Mouse (Mus musculus): Measurements from ENCODE around the gene Esp6. TPM values are rescaled to one million over a fixed set of nuclear protein-coding genes. Genes with fewer than 3 reads are reported as not detected.
"Not testable (repeated sequence)": the region's sequence is repeated elsewhere in the genome, so short reads cannot be mapped to it uniquely, and the experiment has no call there.

The Esp6 gene
- polyA plus RNA-seq (2015; fragmentation: Nextera tagmentation; extraction: Ambion mirVana) = not detected in 2 replicates

- H3K4me3 ChIP-seq = no peak within 1 kb of the TSS
- no peaks in the 10 kb centered on the region for H3K27me3 ChIP-seq
- ATAC-seq (replicated peaks) = no peak
- 87% methylated on average over 5 of the region's 5 CpGs for WGBS
- H3K27ac ChIP-seq (replicated peaks) = no peak within 1 kb of the TSS
- H3K9me3 ChIP-seq = no peaks in the 10 kb centered on the region
- no peaks in the 10 kb centered on the region for H3K4me1 ChIP-seq
- no peaks in the 10 kb centered on the region for H3K36me3 ChIP-seq
- no peak within 1 kb of the TSS for H3K9ac ChIP-seq (replicated peaks)
- H3K4me2 ChIP-seq (replicated peaks) = no peak within 1 kb of the TSS
Observed at GRCm38 (mm10) chr17:40561207-40561606, at the start of gene Esp6. TSS of gene Esp6 (plus strand) at chr17:40561507.

- Histone ChIP-seq H3K4me1 (no peaks in the 10 kb centered on the region), H3K4me2 (replicated peaks) (no peak within 1 kb of the TSS), H3K9me3 (no peaks in the 10 kb centered on the region), H3K4me3 (no peak within 1 kb of the TSS), H3K36me3 (no peaks in the 10 kb centered on the region), H3K27me3 (no peaks in the 10 kb centered on the region), H3K9ac (replicated peaks) (no peak within 1 kb of the TSS), H3K27ac (replicated peaks) (no peak within 1 kb of the TSS)
- WGBS = 29% methylated on average over 3 of the region's 3 CpGs
- no peak for ATAC-seq (replicated peaks)
Observed at GRCm38 (mm10) chr17:40519818-40520217, 41.5 kb upstream of the Esp6 start, which contains the start of gene Esp8. TSS of gene Esp8 (plus strand) at chr17:40520022.

- H3K27ac ChIP-seq (replicated peaks) = no peak overlapping the region
- no peaks in the 10 kb centered on the region for H3K27me3 ChIP-seq
- 58% methylated on average over 3 of the region's 3 CpGs for WGBS
- no peak overlapping the region for H3K9ac ChIP-seq (replicated peaks)
- no peak overlapping the region for H3K4me3 ChIP-seq
- H3K9me3 ChIP-seq = no peaks in the 10 kb centered on the region
- H3K4me1 ChIP-seq = no peaks in the 10 kb centered on the region
- no peak for ATAC-seq (replicated peaks)
- no peak overlapping the region for H3K4me2 ChIP-seq (replicated peaks)
- H3K36me3 ChIP-seq = no peaks in the 10 kb centered on the region
Observed at GRCm38 (mm10) chr17:40529813-40530212, 31.5 kb upstream of the Esp6 start.

- H3K9me3 ChIP-seq = no peaks in the 10 kb centered on the region
- no peak overlapping the region for H3K4me2 ChIP-seq (replicated peaks)
- no peaks in the 10 kb centered on the region for H3K27me3 ChIP-seq
- H3K4me1 ChIP-seq = no peaks in the 10 kb centered on the region
- WGBS = 93% methylated on average over 1 of the region's 1 CpGs
- H3K9ac ChIP-seq (replicated peaks) = no peak overlapping the region
- no peaks in the 10 kb centered on the region for H3K36me3 ChIP-seq
- no peak overlapping the region for H3K4me3 ChIP-seq
- no peak for ATAC-seq (replicated peaks)
- no peak overlapping the region for H3K27ac ChIP-seq (replicated peaks)
Observed at GRCm38 (mm10) chr17:40531147-40531546, 30.2 kb upstream of the Esp6 start.

GRCm38 (mm10) chr17:40547005-40547404 lies 14.3 kb upstream of the Esp6 start:
- H3K9ac ChIP-seq (replicated peaks); H3K27ac ChIP-seq (replicated peaks); H3K4me3 ChIP-seq; H3K9me3 ChIP-seq; H3K27me3 ChIP-seq; ATAC-seq (replicated peaks); H3K36me3 ChIP-seq; H3K4me1 ChIP-seq; H3K4me2 ChIP-seq (replicated peaks): not testable (repeated sequence)
- WGBS = 90% methylated on average over 5 of the region's 5 CpGs

- Histone ChIP-seq H3K27me3 (no peaks in the 10 kb centered on the region), H3K4me2 (replicated peaks) (no peak overlapping the region), H3K9me3 (no peaks in the 10 kb centered on the region), H3K4me1 (no peaks in the 10 kb centered on the region), H3K9ac (replicated peaks) (no peak overlapping the region), H3K27ac (replicated peaks) (no peak overlapping the region), H3K4me3 (no peak overlapping the region), H3K36me3 (no peaks in the 10 kb centered on the region)
- ATAC-seq (replicated peaks) = no peak
- 91% methylated on average over 1 of the region's 1 CpGs for WGBS
Observed at GRCm38 (mm10) chr17:40553470-40553869, 7.8 kb upstream of the Esp6 start.

GRCm38 (mm10) chr17:40583906-40584305 lies 22.6 kb downstream of the Esp6 start:
- H3K27ac ChIP-seq (replicated peaks); H3K27me3 ChIP-seq; H3K4me3 ChIP-seq; H3K9me3 ChIP-seq; ATAC-seq (replicated peaks); H3K36me3 ChIP-seq; H3K4me1 ChIP-seq; H3K9ac ChIP-seq (replicated peaks); H3K4me2 ChIP-seq (replicated peaks): not testable (repeated sequence)
- WGBS = 49% methylated on average over 6 of the region's 6 CpGs

GRCm38 (mm10) chr17:40591297-40591696 lies 30.0 kb downstream of the Esp6 start:
- Histone ChIP-seq H3K4me2 (replicated peaks) (no peak overlapping the region), H3K9ac (replicated peaks) (no peak overlapping the region), H3K9me3 (no peaks in the 10 kb centered on the region), H3K27me3 (no peaks in the 10 kb centered on the region), H3K36me3 (no peaks in the 10 kb centered on the region), H3K27ac (replicated peaks) (no peak overlapping the region), H3K4me1 (no peaks in the 10 kb centered on the region), H3K4me3 (no peak overlapping the region)
- ATAC-seq (replicated peaks) = no peak

GRCm38 (mm10) chr17:40598294-40598693 lies 37.0 kb downstream of the Esp6 start, which contains the start of gene Esp4:
TSS of gene Esp4 (plus strand) at chr17:40598594.
- H3K9me3 ChIP-seq = no peaks in the 10 kb centered on the region
- H3K4me2 ChIP-seq (replicated peaks) = no peak within 1 kb of the TSS
- H3K27ac ChIP-seq (replicated peaks) = no peak within 1 kb of the TSS
- no peaks in the 10 kb centered on the region for H3K36me3 ChIP-seq
- ATAC-seq (replicated peaks) = no peak
- H3K4me3 ChIP-seq = no peak within 1 kb of the TSS
- no peaks in the 10 kb centered on the region for H3K4me1 ChIP-seq
- no peak within 1 kb of the TSS for H3K9ac ChIP-seq (replicated peaks)
- no peaks in the 10 kb centered on the region for H3K27me3 ChIP-seq

Other genes with a start within 250 kb of the Esp6 start
- not detected in 2 replicates for gene Crisp1, start 242.3 kb upstream of the Esp6 start, polyA plus RNA-seq (2015; fragmentation: Nextera tagmentation; extraction: Ambion mirVana)
- gene Esp8, start 41.5 kb upstream of the Esp6 start, polyA plus RNA-seq (2015; fragmentation: Nextera tagmentation; extraction: Ambion mirVana) = not detected in 2 replicates
- gene Esp4, start 37.1 kb downstream of the Esp6 start, polyA plus RNA-seq (2015; fragmentation: Nextera tagmentation; extraction: Ambion mirVana) = not detected in 2 replicates
- gene Esp3, start 70.6 kb downstream of the Esp6 start, polyA plus RNA-seq (2015; fragmentation: Nextera tagmentation; extraction: Ambion mirVana) = not detected in 2 replicates
- gene Esp1, start 165.6 kb downstream of the Esp6 start, polyA plus RNA-seq (2015; fragmentation: Nextera tagmentation; extraction: Ambion mirVana) = not detected in 2 replicates
- gene Crisp2, start 245.5 kb downstream of the Esp6 start, polyA plus RNA-seq (2015; fragmentation: Nextera tagmentation; extraction: Ambion mirVana) = not detected in 2 replicates
- gene Rhag, start 249.6 kb downstream of the Esp6 start, polyA plus RNA-seq (2015; fragmentation: Nextera tagmentation; extraction: Ambion mirVana) = 0.15 and 0.17 TPM in 2 replicates

Measured in forebrain, embryonic 15.5 days (tissue).